Mouse (Mus musculus) bone marrow, adult 2 months (tissue): ENCODE measurements at regions not wholly inside any gene's neighbourhood (a gene's known extent, or its start where the extent isn't known, plus 50 kb on each side); places are given as distances from the start of the nearest gene placed in this dataset.

Experiments
- CTCF ChIP-seq: fragments of 200-500 bp; IDR thresholded peaks from 2 replicates; pipeline ENCODE4 v1.5.1; 2011; ENCODE audit warnings: low read length, control low read depth; ENCODE audit not compliant: control insufficient read depth, insufficient read depth
- POLR2A ChIP-seq: fragments of 200-500 bp; IDR thresholded peaks from 2 replicates; pipeline ENCODE4 v1.6.1; 2011; ENCODE audit warnings: low read depth, mild to moderate bottlenecking, control low read depth, low read length, borderline replicate concordance; ENCODE audit not compliant: control insufficient read depth

- TF ChIP-seq CTCF (no peak), POLR2A (no peak)
Observed at GRCm38 (mm10) chr12:106177302-106177701, 167.3 kb downstream of the Vrk1 start.
